Mouse (Mus musculus): ENCODE results near the gene Cntnap2. TPM values are rescaled to one million over a fixed set of nuclear protein-coding genes. Genes with fewer than 3 reads are reported as not detected.

The Cntnap2 gene
- polyA plus RNA-seq, 1 experiment from 2014 or later, result 1.1 TPM

DNA sequence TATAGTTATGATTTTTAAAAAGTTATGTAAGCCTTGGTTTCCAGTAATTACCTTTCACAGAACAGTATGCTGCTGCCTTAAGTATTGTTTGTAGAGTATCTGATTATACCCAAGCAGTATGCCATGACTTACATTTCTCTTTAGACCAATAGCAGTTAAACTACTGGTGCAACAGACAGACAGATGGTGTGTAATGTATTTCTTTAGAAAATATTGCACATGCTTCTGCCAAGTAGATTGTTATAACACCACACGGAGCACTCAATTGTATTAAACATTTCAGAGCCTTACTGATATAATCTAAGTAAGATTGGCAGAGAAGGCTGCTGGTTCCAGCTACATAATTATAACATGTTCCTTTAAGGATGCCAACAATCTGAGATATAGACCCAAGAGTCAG lies 1609.9 kb downstream of the Cntnap2 start:
- H3K9me3 ChIP-seq (ENCODE audit: control insufficient read depth, low read length), result no peaks in the 10 kb centered on the region
- no peaks in the 10 kb centered on the region for H3K36me3 ChIP-seq (ENCODE audit: control insufficient read depth, insufficient read depth, low read length)
- no peaks in the 10 kb centered on the region for H3K4me1 ChIP-seq (replicated peaks; ENCODE audit: control insufficient read depth, insufficient read depth, low read length)
- ATAC-seq (ENCODE audit: low read depth), result no peak
- no peaks in the 10 kb centered on the region for H3K27me3 ChIP-seq (ENCODE audit: control insufficient read depth, insufficient read depth, low read depth, low read length)
- no peak overlapping the region for H3K4me3 ChIP-seq (ENCODE audit: low read length)
- H3K9ac ChIP-seq (ENCODE audit: low read length), result no peak overlapping the region
- H3K4me2 ChIP-seq (ENCODE audit: low read depth, low read length), result no peak overlapping the region
- 75% methylated on average over 1 of the region's 1 CpGs for WGBS
- H3K27ac ChIP-seq (ENCODE audit: low read length), result no peak overlapping the region

DNA sequence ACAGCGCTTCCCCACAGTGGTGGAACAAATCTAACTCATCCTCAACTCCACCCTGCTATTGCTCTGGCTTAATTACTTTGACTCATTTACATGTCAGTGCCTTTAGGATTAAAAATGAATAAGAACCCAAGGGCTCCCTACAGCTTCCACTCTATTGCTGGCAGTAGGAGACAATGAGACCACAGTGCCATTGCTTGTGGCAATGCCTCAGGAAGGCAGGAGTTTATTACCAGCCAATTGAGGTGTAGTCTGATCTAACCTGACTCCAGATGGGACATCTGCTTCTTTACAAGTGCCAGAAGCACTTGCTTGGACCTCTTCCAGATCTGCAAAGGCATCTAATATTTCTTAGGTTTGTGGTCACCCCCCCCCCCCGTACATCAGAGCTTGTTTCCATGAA lies 1615.9 kb downstream of the Cntnap2 start:
- no peaks in the 10 kb centered on the region for H3K4me1 ChIP-seq (replicated peaks; ENCODE audit: control insufficient read depth, insufficient read depth, low read length)
- H3K9ac ChIP-seq (ENCODE audit: low read length), result no peak overlapping the region
- WGBS, result 80% methylated on average over 2 of the region's 2 CpGs
- ATAC-seq (ENCODE audit: low read depth), result no peak
- H3K4me3 ChIP-seq (ENCODE audit: low read length), result no peak overlapping the region
- no peaks in the 10 kb centered on the region for H3K36me3 ChIP-seq (ENCODE audit: control insufficient read depth, insufficient read depth, low read length)
- H3K4me2 ChIP-seq (ENCODE audit: low read depth, low read length), result no peak overlapping the region
- no peak overlapping the region for H3K27ac ChIP-seq (ENCODE audit: low read length)
- no peaks in the 10 kb centered on the region for H3K9me3 ChIP-seq (ENCODE audit: control insufficient read depth, low read length)
- H3K27me3 ChIP-seq (ENCODE audit: control insufficient read depth, insufficient read depth, low read depth, low read length), result no peaks in the 10 kb centered on the region

DNA sequence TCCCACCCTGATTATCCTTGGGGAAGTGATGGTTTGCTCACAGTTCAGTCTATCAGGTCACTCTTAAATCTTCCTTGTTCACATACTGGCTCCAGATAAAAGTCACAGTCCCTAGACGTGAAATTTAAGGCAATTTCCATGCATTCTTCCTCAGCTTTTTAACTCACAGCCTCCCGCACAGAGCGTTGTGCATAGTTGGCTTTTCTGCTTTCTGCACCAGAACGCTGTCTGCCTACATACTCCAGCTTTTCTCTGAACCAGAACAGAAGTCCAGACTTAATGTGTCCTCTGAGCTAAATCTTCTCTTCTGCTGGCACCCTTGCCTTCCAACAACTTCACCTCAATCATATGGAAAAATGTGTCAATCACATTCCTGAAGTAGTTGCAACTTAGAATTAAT lies 1616.5 kb downstream of the Cntnap2 start:
- WGBS, result 71% methylated on average over 4 of the region's 4 CpGs
- Histone ChIP-seq H3K27me3 (ENCODE audit: control insufficient read depth, insufficient read depth, low read depth, low read length) (no peaks in the 10 kb centered on the region), H3K9ac (ENCODE audit: low read length) (no peak overlapping the region), H3K4me1 (replicated peaks; ENCODE audit: control insufficient read depth, insufficient read depth, low read length) (no peaks in the 10 kb centered on the region), H3K9me3 (ENCODE audit: control insufficient read depth, low read length) (no peaks in the 10 kb centered on the region), H3K4me2 (ENCODE audit: low read depth, low read length) (no peak overlapping the region), H3K4me3 (ENCODE audit: low read length) (no peak overlapping the region), H3K27ac (ENCODE audit: low read length) (no peak overlapping the region), H3K36me3 (ENCODE audit: control insufficient read depth, insufficient read depth, low read length) (no peaks in the 10 kb centered on the region)
- no peak for ATAC-seq (ENCODE audit: low read depth)

DNA sequence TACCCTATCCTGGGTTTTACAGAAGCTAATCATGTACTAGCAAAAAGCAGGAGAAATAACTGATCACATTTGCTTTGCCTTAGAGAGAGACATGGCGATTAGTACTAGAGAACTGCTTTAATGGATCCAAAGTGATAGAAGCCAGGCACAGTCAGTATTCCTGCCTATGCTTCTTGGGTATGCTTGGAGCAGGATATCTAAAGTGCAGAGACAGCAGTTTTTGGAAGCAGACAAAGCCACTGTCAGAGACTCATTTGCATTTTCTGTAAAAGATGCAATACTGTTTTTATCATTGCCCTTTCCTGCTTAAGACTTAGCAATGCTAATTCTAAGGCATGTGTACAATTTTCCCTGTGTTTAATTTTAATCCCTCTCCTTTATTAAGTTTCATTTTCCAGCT lies 1637.0 kb downstream of the Cntnap2 start:
- Histone ChIP-seq H3K4me2 (ENCODE audit: low read depth, low read length) (no peak overlapping the region), H3K4me1 (replicated peaks; ENCODE audit: control insufficient read depth, insufficient read depth, low read length) (no peaks in the 10 kb centered on the region), H3K36me3 (ENCODE audit: control insufficient read depth, insufficient read depth, low read length) (no peaks in the 10 kb centered on the region), H3K27ac (ENCODE audit: low read length) (no peak overlapping the region), H3K9ac (ENCODE audit: low read length) (no peak overlapping the region), H3K4me3 (ENCODE audit: low read length) (no peak overlapping the region), H3K27me3 (ENCODE audit: control insufficient read depth, insufficient read depth, low read depth, low read length) (no peaks in the 10 kb centered on the region), H3K9me3 (ENCODE audit: control insufficient read depth, low read length) (no peaks in the 10 kb centered on the region)
- 77% methylated on average over 1 of the region's 1 CpGs for WGBS
- no peak for ATAC-seq (ENCODE audit: low read depth)

DNA sequence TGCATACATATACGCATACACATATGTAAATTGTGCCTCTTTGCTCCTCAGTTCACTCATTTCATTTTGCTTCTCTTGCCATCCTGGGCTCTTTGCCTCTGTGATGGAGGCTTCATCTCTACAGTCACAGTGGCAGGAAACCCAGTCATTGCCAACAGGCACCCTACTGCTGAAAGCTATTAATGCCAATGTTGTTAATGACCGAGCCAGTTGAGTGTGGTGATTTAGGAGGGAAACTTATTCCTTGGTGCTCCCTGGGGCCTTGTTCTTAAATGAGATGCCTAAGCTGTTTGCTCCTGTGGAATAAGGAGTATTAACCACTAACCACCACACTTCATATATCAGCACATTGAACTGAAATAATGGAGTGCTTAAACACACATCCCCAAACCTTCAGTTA lies 1640.2 kb downstream of the Cntnap2 start:
- no peak overlapping the region for H3K9ac ChIP-seq (ENCODE audit: low read length)
- no peak overlapping the region for H3K27ac ChIP-seq (ENCODE audit: low read length)
- 88% methylated on average over 2 of the region's 2 CpGs for WGBS
- no peaks in the 10 kb centered on the region for H3K27me3 ChIP-seq (ENCODE audit: control insufficient read depth, insufficient read depth, low read depth, low read length)
- H3K4me1 ChIP-seq (replicated peaks; ENCODE audit: control insufficient read depth, insufficient read depth, low read length), result no peaks in the 10 kb centered on the region
- no peaks in the 10 kb centered on the region for H3K9me3 ChIP-seq (ENCODE audit: control insufficient read depth, low read length)
- no peak for ATAC-seq (ENCODE audit: low read depth)
- no peaks in the 10 kb centered on the region for H3K36me3 ChIP-seq (ENCODE audit: control insufficient read depth, insufficient read depth, low read length)
- no peak overlapping the region for H3K4me3 ChIP-seq (ENCODE audit: low read length)
- no peak overlapping the region for H3K4me2 ChIP-seq (ENCODE audit: low read depth, low read length)

DNA sequence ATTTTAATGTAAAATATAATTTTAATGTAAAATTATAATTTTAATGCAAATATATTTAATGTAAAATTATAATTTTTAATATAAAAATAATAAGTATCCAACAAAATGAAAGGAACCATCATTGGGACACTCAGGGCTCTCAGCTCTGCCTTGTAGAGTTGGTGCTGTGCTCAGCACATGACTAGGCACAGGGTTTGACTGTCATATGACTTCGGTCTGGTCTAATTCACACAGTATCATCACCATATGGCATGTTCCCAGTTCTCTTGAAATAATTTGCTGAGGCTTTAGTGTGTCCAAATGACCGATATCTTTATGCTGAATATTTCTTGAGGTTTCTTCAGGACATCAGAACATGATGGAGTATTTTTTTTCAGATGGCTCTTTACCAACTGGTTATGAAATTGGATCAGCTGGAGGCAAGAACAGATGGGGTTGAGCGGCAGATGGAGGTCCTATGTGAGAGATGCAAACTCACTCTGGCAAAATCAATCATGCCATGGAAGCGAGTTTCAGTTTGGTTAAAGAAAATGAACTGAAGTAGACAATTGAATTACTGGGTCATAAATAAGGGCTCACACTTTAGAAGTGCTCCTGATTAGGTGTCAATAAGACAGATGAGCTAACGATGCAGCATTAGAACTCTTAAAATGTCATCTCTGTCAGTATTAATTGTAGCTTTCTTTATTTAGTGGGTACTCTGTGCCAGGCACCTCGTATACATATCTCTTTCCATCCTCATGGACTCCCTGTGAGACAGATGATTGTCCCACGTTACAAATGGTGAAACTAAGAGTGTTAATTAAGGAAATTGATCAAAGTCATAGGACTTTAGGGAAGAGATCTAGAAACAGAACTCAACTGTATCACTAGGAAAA lies 1645.4 kb downstream of the Cntnap2 start:
- H3K4me2 ChIP-seq (ENCODE audit: low read depth, low read length), result no peak overlapping the region
- no peak overlapping the region for H3K27ac ChIP-seq (ENCODE audit: low read length)
- 64% methylated on average over 7 of the region's 7 CpGs for WGBS
- no peak overlapping the region for H3K4me3 ChIP-seq (ENCODE audit: low read length)
- H3K4me1 ChIP-seq (replicated peaks; ENCODE audit: control insufficient read depth, insufficient read depth, low read length), result no peaks in the 10 kb centered on the region
- H3K9ac ChIP-seq (ENCODE audit: low read length), result no peak overlapping the region
- H3K9me3 ChIP-seq (ENCODE audit: control insufficient read depth, low read length), result no peaks in the 10 kb centered on the region
- H3K27me3 ChIP-seq (ENCODE audit: control insufficient read depth, insufficient read depth, low read depth, low read length), result no peaks in the 10 kb centered on the region
- H3K36me3 ChIP-seq (ENCODE audit: control insufficient read depth, insufficient read depth, low read length), result no peaks in the 10 kb centered on the region
- no peak for ATAC-seq (ENCODE audit: low read depth)

DNA sequence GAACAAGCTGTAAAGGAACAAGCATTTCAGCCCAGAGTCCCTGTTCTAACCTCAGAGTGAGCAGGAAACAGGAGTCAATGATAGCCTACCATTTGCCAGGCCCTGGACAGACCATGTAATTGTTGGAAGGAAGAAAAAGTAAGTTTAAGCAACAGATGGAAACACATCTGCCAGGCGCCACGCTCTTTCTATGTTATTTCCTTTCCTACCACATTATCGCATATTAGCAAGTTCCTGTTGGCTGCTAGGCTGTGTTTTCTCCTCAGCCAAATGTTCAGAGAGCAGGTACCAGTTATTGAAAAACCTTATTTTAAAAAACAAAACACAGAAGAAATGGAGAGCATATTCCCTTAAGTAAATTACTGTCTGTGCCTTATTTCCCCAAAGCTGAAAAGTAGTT lies 1646.8 kb downstream of the Cntnap2 start:
- ATAC-seq (ENCODE audit: low read depth), result no peak
- Histone ChIP-seq H3K27ac (ENCODE audit: low read length) (no peak overlapping the region), H3K9me3 (ENCODE audit: control insufficient read depth, low read length) (no peaks in the 10 kb centered on the region), H3K27me3 (ENCODE audit: control insufficient read depth, insufficient read depth, low read depth, low read length) (no peaks in the 10 kb centered on the region), H3K4me2 (ENCODE audit: low read depth, low read length) (no peak overlapping the region), H3K36me3 (ENCODE audit: control insufficient read depth, insufficient read depth, low read length) (no peaks in the 10 kb centered on the region), H3K4me1 (replicated peaks; ENCODE audit: control insufficient read depth, insufficient read depth, low read length) (no peaks in the 10 kb centered on the region), H3K9ac (ENCODE audit: low read length) (no peak overlapping the region), H3K4me3 (ENCODE audit: low read length) (no peak overlapping the region)
- 78% methylated on average over 3 of the region's 3 CpGs for WGBS

DNA sequence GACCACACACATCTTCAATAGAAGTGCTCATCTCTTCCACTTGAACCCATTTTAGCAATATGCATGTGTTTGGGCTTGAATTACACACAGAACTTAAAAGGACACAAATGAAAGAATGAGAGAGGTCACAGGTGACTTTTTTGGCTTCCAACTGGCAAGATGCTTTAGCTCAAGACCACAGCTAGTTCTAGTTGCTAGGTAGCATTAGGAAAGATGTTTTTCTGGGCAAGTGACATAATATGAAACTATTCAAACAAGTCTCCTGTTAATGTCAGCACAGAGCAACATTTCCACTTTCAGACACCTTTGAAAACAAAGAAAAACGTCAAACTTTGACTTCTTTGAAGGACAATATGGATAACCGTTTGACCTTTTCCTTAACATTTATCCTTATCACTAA lies 1657.4 kb downstream of the Cntnap2 start:
- no peak for ATAC-seq (ENCODE audit: low read depth)
- Histone ChIP-seq H3K4me1 (replicated peaks; ENCODE audit: control insufficient read depth, insufficient read depth, low read length) (no peaks in the 10 kb centered on the region), H3K27me3 (ENCODE audit: control insufficient read depth, insufficient read depth, low read depth, low read length) (no peaks in the 10 kb centered on the region), H3K4me3 (ENCODE audit: low read length) (no peak overlapping the region), H3K9me3 (ENCODE audit: control insufficient read depth, low read length) (no peaks in the 10 kb centered on the region), H3K4me2 (ENCODE audit: low read depth, low read length) (no peak overlapping the region), H3K36me3 (ENCODE audit: control insufficient read depth, insufficient read depth, low read length) (no peaks in the 10 kb centered on the region), H3K9ac (ENCODE audit: low read length) (no peak overlapping the region), H3K27ac (ENCODE audit: low read length) (no peak overlapping the region)
- WGBS, result 34% methylated on average over 2 of the region's 2 CpGs

DNA sequence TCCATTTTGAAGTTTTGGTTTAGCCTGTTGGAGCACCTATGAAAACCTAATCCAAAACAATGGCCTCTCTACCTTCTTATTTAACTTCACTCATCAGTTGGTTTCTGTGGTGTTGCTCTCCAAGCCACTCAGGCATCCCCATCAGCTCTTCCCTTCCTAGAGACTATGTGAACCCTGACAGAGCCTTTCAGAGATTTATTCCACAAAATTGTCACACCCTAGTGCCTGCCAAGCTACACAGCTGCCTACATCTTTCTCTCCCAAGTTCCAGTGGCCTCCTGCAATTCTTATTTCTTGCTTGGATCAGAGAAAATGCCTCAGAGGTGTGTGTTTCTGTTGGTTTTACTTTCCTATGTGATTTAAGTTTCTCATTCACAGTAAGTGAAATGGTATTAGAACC lies 1674.6 kb downstream of the Cntnap2 start:
- Histone ChIP-seq H3K4me2 (ENCODE audit: low read depth, low read length) (no peak overlapping the region), H3K27ac (ENCODE audit: low read length) (no peak overlapping the region), H3K4me1 (replicated peaks; ENCODE audit: control insufficient read depth, insufficient read depth, low read length) (no peaks in the 10 kb centered on the region), H3K9me3 (ENCODE audit: control insufficient read depth, low read length) (no peaks in the 10 kb centered on the region), H3K9ac (ENCODE audit: low read length) (no peak overlapping the region), H3K4me3 (ENCODE audit: low read length) (no peak overlapping the region), H3K27me3 (ENCODE audit: control insufficient read depth, insufficient read depth, low read depth, low read length) (no peaks in the 10 kb centered on the region), H3K36me3 (ENCODE audit: control insufficient read depth, insufficient read depth, low read length) (no peaks in the 10 kb centered on the region)
- no peak for ATAC-seq (ENCODE audit: low read depth)

DNA sequence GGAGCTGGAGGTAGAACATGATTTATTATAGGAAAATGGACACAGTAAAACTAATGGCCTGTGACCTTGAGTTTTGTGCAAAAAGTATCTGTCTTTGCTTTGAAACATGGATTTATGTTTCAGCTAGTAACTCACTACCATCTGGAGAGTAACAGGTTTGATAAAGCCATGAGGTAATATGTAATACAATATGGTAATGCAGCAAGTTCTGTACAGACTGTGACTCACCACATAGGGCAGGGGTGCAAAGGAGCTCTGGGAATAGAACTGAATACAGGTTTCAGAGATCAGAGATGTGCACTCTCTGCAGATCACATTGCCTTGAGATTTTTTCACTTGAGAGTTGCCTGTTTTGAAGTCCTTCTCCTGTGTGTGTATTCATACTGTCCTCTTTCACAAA lies 1689.3 kb downstream of the Cntnap2 start:
- no peaks in the 10 kb centered on the region for H3K9me3 ChIP-seq (ENCODE audit: control insufficient read depth, low read length)
- no peak overlapping the region for H3K4me3 ChIP-seq (ENCODE audit: low read length)
- H3K36me3 ChIP-seq (ENCODE audit: control insufficient read depth, insufficient read depth, low read length), result no peaks in the 10 kb centered on the region
- no peaks in the 10 kb centered on the region for H3K4me1 ChIP-seq (replicated peaks; ENCODE audit: control insufficient read depth, insufficient read depth, low read length)
- H3K27ac ChIP-seq (ENCODE audit: low read length), result no peak overlapping the region
- no peak overlapping the region for H3K4me2 ChIP-seq (ENCODE audit: low read depth, low read length)
- no peaks in the 10 kb centered on the region for H3K27me3 ChIP-seq (ENCODE audit: control insufficient read depth, insufficient read depth, low read depth, low read length)
- ATAC-seq (ENCODE audit: low read depth), result no peak
- H3K9ac ChIP-seq (ENCODE audit: low read length), result no peak overlapping the region
